Mouse (Mus musculus) heart, postnatal 25 days (tissue): ENCODE data around the gene Olfr39. TPM values are rescaled to one million over a fixed set of nuclear protein-coding genes. Genes with fewer than 3 reads are reported as not detected.
"Not testable (repeated sequence)": the region's sequence is repeated elsewhere in the genome, so short reads cannot be mapped to it uniquely, and the experiment has no call there.

Experiments used
- DNase-seq: peaks from one replicate; pipeline ENCODE4 v3.0.0; 2022; ENCODE audit warnings: low spot score
- intact Hi-C: fragments of 180-260 bp; cut with DNase I; formaldehyde crosslinking; loops from one replicate; pipeline ENCODE4 v1.15.1; 2025
- total RNA-seq, 2 experiments: library from RNA; stranded (reverse); gene quantifications; 2 replicates each; pipeline ENCODE4 v1.2.3; 2021

The Olfr39 gene
- total RNA-seq, result not detected

- DNase-seq, result no peak
- intact Hi-C loops, result no loop called here
Observed at GRCm38 (mm10) chr9:20282051-20282450, at the start of gene Olfr39. TSS of gene Olfr39 (plus strand) at chr9:20282351.

- DNase-seq, result no peak
- intact Hi-C loops, result no loop called here
Observed at GRCm38 (mm10) chr9:20236819-20237218, 45.3 kb upstream of the Olfr39 start, which contains the start of gene Olfr872. TSS of gene Olfr872 (plus strand) at chr9:20237119.

DNA sequence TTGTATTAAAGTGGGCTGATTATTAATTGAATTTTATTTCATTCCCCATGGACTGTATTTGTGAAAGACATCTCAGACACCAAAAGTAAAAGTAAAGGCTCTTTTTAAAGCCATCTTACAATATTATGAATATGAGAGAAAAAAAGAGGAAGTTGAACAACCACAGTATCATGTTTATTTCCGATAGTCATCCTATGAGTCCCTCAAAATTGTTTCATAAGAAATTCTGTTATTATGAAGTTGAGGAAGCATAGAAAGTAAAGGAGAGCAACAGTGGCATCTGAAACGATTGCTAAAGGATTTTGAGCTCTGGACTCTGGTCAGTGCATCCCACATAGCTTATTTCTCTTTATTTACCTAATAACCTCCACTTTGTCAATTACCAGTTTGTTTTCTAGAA is 44.8 kb upstream of the Olfr39 start:
- no peak for DNase-seq
- intact Hi-C loops, result no loop called here

DNA sequence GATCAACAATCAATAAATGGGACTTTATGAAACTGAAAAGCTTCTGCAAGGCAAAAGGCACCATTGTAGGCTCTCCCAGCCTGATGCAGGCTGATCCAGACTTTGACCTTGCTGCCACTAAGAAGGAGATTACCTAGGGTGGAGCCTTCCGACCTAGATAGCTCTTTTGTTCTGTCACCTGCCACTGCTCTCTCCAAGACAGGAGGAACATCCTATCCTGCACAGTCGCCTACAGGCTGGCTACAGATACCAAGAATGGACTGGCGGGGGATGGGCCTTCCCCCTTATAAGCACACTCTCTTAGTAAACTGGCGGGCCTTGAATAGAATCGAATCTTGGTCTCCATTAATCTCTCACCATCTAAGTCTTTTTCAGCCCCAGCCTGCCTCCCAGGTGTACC is 13.4 kb downstream of the Olfr39 start:
- intact Hi-C loops, DNase-seq: not testable (repeated sequence)

GRCm38 (mm10) chr9:20298232-20298631 is 16.1 kb downstream of the Olfr39 start, which contains the start of gene Olfr873:
TSS of gene Olfr873 (plus strand) at chr9:20298532.
- intact Hi-C loops, result no loop called here
- DNase-seq, result no peak

DNA sequence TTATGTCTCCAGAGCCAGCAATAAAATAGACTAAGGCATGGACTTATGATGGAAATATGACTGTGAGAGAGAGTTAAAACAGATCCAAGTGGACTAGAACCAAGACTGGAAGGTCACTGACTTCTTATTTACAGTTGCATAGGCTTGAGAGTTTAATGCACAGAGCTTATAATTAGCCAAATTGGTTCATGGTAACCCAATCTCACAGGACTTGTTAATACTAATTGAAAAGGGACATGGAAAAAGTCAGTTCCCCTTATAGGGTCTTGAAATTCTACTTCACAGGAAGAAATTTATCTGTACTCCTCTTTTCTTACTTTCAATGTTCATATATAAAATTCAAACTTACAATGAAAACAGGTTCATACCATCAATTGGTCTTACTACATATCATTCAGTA is 53.8 kb downstream of the Olfr39 start, which contains the start of gene Olfr18:
Gene Olfr18 (minus strand): TSS at position 101 of the 400 bp plus-strand sequence.
- intact Hi-C loops, result no loop called here
- DNase-seq, result no peak

Other genes with a start within 250 kb of the Olfr39 start
- gene Olfr867, start 224.8 kb upstream of the Olfr39 start, total RNA-seq, result not detected
- gene Olfr868, start 183.7 kb upstream of the Olfr39 start, total RNA-seq, result not detected
- not detected for gene Olfr869, start 153.3 kb upstream of the Olfr39 start, total RNA-seq
- not detected for gene Olfr870, start 108.3 kb upstream of the Olfr39 start, total RNA-seq
- not detected for gene Olfr871, start 70.1 kb upstream of the Olfr39 start, total RNA-seq
- not detected for gene Olfr872, start 45.2 kb upstream of the Olfr39 start, total RNA-seq
- not detected for gene Olfr873, start 16.2 kb downstream of the Olfr39 start, total RNA-seq
- gene Olfr18, start 53.7 kb downstream of the Olfr39 start, total RNA-seq, result not detected
- 10 to 100 TPM; 11.6 to 11.8 TPM for gene Zfp560, start 102.8 kb downstream of the Olfr39 start, total RNA-seq
- gene Zfp26, start 177.8 kb downstream of the Olfr39 start, total RNA-seq, result 10 to 100 TPM in 1 of 2 experiments, 1 to 10 TPM in 1; 9.1 to 11.9 TPM
- gene Zfp426, start 210.4 kb downstream of the Olfr39 start, total RNA-seq, result 10 to 100 TPM; 10.6 to 12.2 TPM
- 10 to 100 TPM; 22.2 to 29.9 TPM for gene Zfp266, start 239.1 kb downstream of the Olfr39 start, total RNA-seq